ENCODE assay signal across 8 mouse cellular contexts in the genomic region with DNA sequence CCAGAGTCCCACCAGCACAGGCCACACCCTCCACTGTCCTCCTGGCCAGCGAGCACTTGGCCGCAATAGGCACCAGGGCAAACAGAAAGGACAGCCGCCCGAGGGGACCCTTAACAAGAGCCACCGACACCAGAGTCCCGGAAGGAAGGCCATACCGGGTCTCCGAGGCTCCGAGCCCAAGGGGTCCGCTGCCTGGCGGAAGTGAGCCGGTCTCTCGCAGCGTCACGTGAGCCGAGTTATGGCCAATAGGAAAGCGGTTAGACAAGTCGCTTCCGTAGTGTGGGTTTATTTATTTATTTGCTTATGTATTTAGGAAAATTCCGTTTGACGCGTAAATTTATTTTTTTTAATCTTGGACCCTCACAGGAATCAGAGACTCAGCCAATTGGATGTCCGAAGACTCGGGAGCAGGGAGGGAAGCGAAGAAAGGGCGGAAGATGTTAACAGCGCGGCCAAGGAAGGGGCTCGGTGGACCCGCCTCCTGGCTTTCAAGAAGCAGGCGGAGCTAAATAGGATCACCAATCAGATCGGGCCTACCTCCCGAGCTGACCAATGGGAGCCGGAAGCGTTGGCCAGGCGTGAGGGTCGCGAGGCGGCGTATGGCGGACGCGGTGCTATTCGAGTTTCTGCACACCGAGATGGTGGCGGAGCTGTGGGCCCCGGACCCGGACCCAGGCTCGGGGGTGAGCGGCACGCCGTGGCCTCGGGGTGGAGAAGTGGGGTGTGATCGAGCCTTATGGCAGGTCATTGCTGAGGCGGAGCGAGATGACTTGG. TPM values are rescaled to one million over a fixed set of nuclear protein-coding genes. Genes with fewer than 3 reads are reported as not detected.
A peak's percentile ranks its signal among the peaks of the same experiment; 100 is the strongest.
DNase-seq lines count a peak whose midpoint lies in the region; ATAC-seq lines count a peak whose summit lies in the region.

A gene (minus strand): TSS at position 218 of the 774 bp plus-strand sequence.
A gene (plus strand): TSS at position 246 of the 774 bp plus-strand sequence.

- peak within 1 kb of the TSS; percentile 76 for H3K9ac ChIP-seq in hindbrain, embryonic 12.5 days

- no peaks in the 10 kb centered on the region for H3K9me3 ChIP-seq in hindbrain, embryonic 12.5 days (replicated peaks)

- peak; percentile 95 for DNase-seq in NIH3T3 (ENCODE audit: low read depth)
- peak; percentile 96 for DNase-seq in cerebellum, postnatal 10 days
- peak; percentile 90 to 93 for DNase-seq in frontal cortex, postnatal 10 days (ENCODE audit: low spot score in 2 of 2)
- DNase-seq in layer of hippocampus, postnatal 14 days (ENCODE audit: low spot score in 2 of 2) = peak; percentile 95 to 96
- DNase-seq in lung, postnatal 14 days = peak; percentile 92
- peak; percentile 82 for DNase-seq in retina, adult 2 months (ENCODE audit: low read depth, low spot score)
- peak; percentile 92 to 93 for DNase-seq in thymus, postnatal 36 days

- H3K4me3 ChIP-seq in hindbrain, embryonic 12.5 days = peak within 1 kb of the TSS; percentile 62

- H3K4me1 ChIP-seq in hindbrain, embryonic 12.5 days = peaks cover 25% of the 10 kb centered on the region

- peak within 1 kb of the TSS; percentile 87 for H3K27ac ChIP-seq in hindbrain, embryonic 12.5 days

- peak; percentile 95 for ATAC-seq in hindbrain, embryonic 12.5 days (ENCODE audit: low FRiP score)

- H3K36me3 ChIP-seq in hindbrain, embryonic 12.5 days = no peaks in the 10 kb centered on the region

- no peaks in the 10 kb centered on the region for H3K27me3 ChIP-seq in hindbrain, embryonic 12.5 days

- under 1% methylated on average over 56 of the region's 56 CpGs for WGBS in hindbrain, embryonic 12.5 days

- H3K4me2 ChIP-seq in hindbrain, embryonic 12.5 days (replicated peaks) = peak within 1 kb of the TSS; percentile 93

RNA-seq across cellular contexts. Expression of the first gene that starts in this region (rescaled TPM):
- polyA plus RNA-seq in hindbrain, embryonic 12.5 days (2016; fragmentation: Nextera tagmentation; extraction: Ambion mirVana) = 4.6 and 4.8 TPM in 2 replicates
- 1 to 10 TPM; 6.4 to 7.0 TPM for total RNA-seq in layer of hippocampus, postnatal 14 days (2021)

RNA-seq across cellular contexts. Expression of the second gene that starts in this region (rescaled TPM):
- polyA plus RNA-seq in hindbrain, embryonic 12.5 days (2016; fragmentation: Nextera tagmentation; extraction: Ambion mirVana) = 41.7 and 48.1 TPM in 2 replicates
- total RNA-seq in layer of hippocampus, postnatal 14 days (2021) = 10 to 100 TPM; 23.0 to 24.2 TPM

Comparison
In these comparisons a context has a peak if more than half of its experiments do, and no peak if none do; other contexts are left out.
1. Peak in every context shown above with its lines: DNase-seq, ATAC-seq, H3K4me3 ChIP-seq and H3K27ac ChIP-seq.